Mouse (Mus musculus): ENCODE data around the gene Omp.

DNA sequence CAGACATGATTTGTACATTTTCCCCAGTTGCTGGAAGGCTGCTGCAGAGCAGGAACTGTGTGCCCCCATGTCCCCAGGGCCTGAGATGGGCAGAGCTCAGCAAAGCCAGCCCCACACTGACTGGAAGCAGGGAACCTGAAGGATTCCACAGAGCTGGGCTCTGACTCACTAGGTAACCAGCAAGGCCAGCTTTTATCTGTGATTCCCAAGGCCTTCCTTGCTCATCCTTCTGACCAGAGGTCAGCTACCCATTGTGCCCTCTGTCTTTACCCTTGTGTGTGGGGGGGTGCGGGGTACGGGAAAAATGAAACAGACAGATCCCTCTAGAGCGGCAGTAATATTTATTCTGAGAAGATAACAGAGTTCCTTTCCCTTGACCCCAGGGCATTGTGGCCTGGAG is 24.1 kb downstream of the Omp start:
- TF ChIP-seq CTCF (IDR thresholded peaks at IDR 0.05) (no peak), POLR2A (IDR thresholded peaks at IDR 0.05; ENCODE audit: insufficient read depth, low read depth, low read length) (no peak), EP300 (IDR thresholded peaks at IDR 0.05; ENCODE audit: insufficient read depth, low read depth, low read length) (no peak)

All from heart, adult 2 months (tissue).